Mouse (Mus musculus) kidney, postnatal 10 days (tissue): ENCODE results near the gene Slc6a17.
A peak's percentile ranks its signal among the peaks of the same experiment; 100 is the strongest.

ENCODE experiments used
- DNase-seq: peaks from one replicate; pipeline ENCODE4 v3.0.0; 2021; ENCODE audit warnings: mixed read lengths

Slc6a17 gene

GRCm38 (mm10) chr3:107520931-107521330 lies 3.1 kb upstream of the Slc6a17 start:
- DNase-seq, result no peak

GRCm38 (mm10) chr3:107516776-107517630 lies 815 bp downstream of the Slc6a17 start:
- peak; percentile 48 for DNase-seq

GRCm38 (mm10) chr3:107515989-107516388 lies 1.8 kb downstream of the Slc6a17 start:
- DNase-seq, result no peak

GRCm38 (mm10) chr3:107511416-107511815 lies 6.4 kb downstream of the Slc6a17 start:
- DNase-seq, result no peak

GRCm38 (mm10) chr3:107508696-107509095 lies 9.1 kb downstream of the Slc6a17 start:
- peak; percentile 35 for DNase-seq

- DNase-seq, result no peak
Measured at GRCm38 (mm10) chr3:107507966-107508365, 9.9 kb downstream of the Slc6a17 start.

- peak; percentile 15 for DNase-seq
Measured at GRCm38 (mm10) chr3:107506531-107506930, 11.3 kb downstream of the Slc6a17 start.

- DNase-seq, result peak; percentile 58
Measured at GRCm38 (mm10) chr3:107505464-107506367, 12.1 kb downstream of the Slc6a17 start.

- no peak for DNase-seq
Measured at GRCm38 (mm10) chr3:107504542-107504941, 13.3 kb downstream of the Slc6a17 start.

- no peak for DNase-seq
Measured at GRCm38 (mm10) chr3:107503716-107504115, 14.1 kb downstream of the Slc6a17 start.

- no peak for DNase-seq
Measured at GRCm38 (mm10) chr3:107501702-107502151, 16.1 kb downstream of the Slc6a17 start.

GRCm38 (mm10) chr3:107500301-107500700 lies 17.5 kb downstream of the Slc6a17 start:
- DNase-seq, result no peak

GRCm38 (mm10) chr3:107496086-107496850 lies 21.6 kb downstream of the Slc6a17 start:
- no peak for DNase-seq

- no peak for DNase-seq
Measured at GRCm38 (mm10) chr3:107495524-107495923, 22.3 kb downstream of the Slc6a17 start.

- peak; percentile 84 for DNase-seq
Measured at GRCm38 (mm10) chr3:107491459-107491858, 26.4 kb downstream of the Slc6a17 start.

- no peak for DNase-seq
Measured at GRCm38 (mm10) chr3:107488637-107489036, 29.2 kb downstream of the Slc6a17 start.

- no peak for DNase-seq
Measured at GRCm38 (mm10) chr3:107483290-107483689, 34.5 kb downstream of the Slc6a17 start.

GRCm38 (mm10) chr3:107480660-107481059 lies 37.2 kb downstream of the Slc6a17 start:
- DNase-seq, result no peak

- DNase-seq, result peak; percentile 47
Measured at GRCm38 (mm10) chr3:107472198-107472597, 45.6 kb downstream of the Slc6a17 start.

GRCm38 (mm10) chr3:107469059-107469458 lies 48.8 kb downstream of the Slc6a17 start:
- no peak for DNase-seq

GRCm38 (mm10) chr3:107468106-107468505 lies 49.7 kb downstream of the Slc6a17 start:
- no peak for DNase-seq

- peak; percentile 88 for DNase-seq
Measured at GRCm38 (mm10) chr3:107466577-107466976, 51.2 kb downstream of the Slc6a17 start.

GRCm38 (mm10) chr3:107462160-107462559 lies 55.7 kb downstream of the Slc6a17 start:
- DNase-seq, result peak; percentile 87
